Mouse (Mus musculus) kidney, adult 2 months (tissue): Measurements from ENCODE around the gene 5430419D17Rik.

Experiments
- CTCF ChIP-seq: fragments of 200-500 bp; conservative IDR thresholded peaks from 2 replicates; pipeline ENCODE4 v1.5.1; 2011; ENCODE audit warnings: low read depth, mild to moderate bottlenecking, control low read depth, low read length, moderate library complexity, mixed read lengths; ENCODE audit not compliant: insufficient read depth, insufficient read length
- POLR2A ChIP-seq: fragments of 200-500 bp; IDR thresholded peaks from one replicate; pipeline ENCODE4 v1.6.1; 2011; ENCODE audit warnings: low read depth, low read length, control low read depth

DNA sequence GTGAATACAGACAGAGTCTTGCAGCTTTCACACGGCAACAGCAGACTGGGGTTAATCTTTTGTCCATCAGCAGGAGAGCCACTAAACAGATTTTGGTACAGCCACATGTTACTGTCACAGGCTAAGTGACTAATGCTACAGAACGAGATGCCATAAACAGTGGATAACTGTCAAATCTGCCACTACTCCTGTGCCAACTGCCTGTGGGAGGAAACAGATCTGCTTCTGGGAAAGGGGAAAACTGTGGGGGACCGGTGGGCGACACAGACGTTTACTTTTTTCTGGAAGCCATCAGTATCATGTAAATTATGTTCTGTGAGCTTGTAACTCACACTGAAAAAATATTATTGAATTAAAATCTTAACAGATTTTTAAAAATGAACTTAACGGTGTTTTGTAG lies 86.7 kb downstream of the 5430419D17Rik start:
- TF ChIP-seq POLR2A (no peak), CTCF (no peak)
